Mouse (Mus musculus) layer of hippocampus, adult 8-10 months (tissue): ENCODE measurements around the gene Prim2. TPM values are rescaled to one million over a fixed set of nuclear protein-coding genes. Genes with fewer than 3 reads are reported as not detected.
A peak's percentile ranks its signal among the peaks of the same experiment; 100 is the strongest.
"Not testable (repeated sequence)": the region's sequence is repeated elsewhere in the genome, so short reads cannot be mapped to it uniquely, and the experiment has no call there.

Experiments
- DNase-seq, 2 experiments: peaks; one replicate each; pipeline ENCODE4 v3.0.0; 2022; ENCODE audit warnings: low spot score in 2 of 2
- total RNA-seq, 4 experiments: library from RNA; stranded (reverse); gene quantifications; 2 replicates each; pipeline ENCODE4 v1.2.4; 2022

Gene Prim2
- total RNA-seq, 4 experiments from 2014 or later: 5.0 to 7.4 (median 6.9) TPM

GRCm38 (mm10) chr1:33650875-33651274 lies 18.7 kb downstream of the Prim2 start:
- DNase-seq: no peak

GRCm38 (mm10) chr1:33649534-33650108 lies 20.0 kb downstream of the Prim2 start:
- DNase-seq: no peak

GRCm38 (mm10) chr1:33649021-33649420 lies 20.6 kb downstream of the Prim2 start:
- no peak for DNase-seq

- DNase-seq: no peak
Measured at GRCm38 (mm10) chr1:33647661-33648060, 21.9 kb downstream of the Prim2 start.

- DNase-seq: peak in 1 of 2 experiments; percentile 39
Measured at GRCm38 (mm10) chr1:33647173-33647572, 22.4 kb downstream of the Prim2 start.

GRCm38 (mm10) chr1:33645689-33646088 lies 23.9 kb downstream of the Prim2 start:
- peak in 1 of 2 experiments; percentile 17 for DNase-seq

- peak in 1 of 2 experiments; percentile 72 for DNase-seq
Measured at GRCm38 (mm10) chr1:33641139-33641538, 28.5 kb downstream of the Prim2 start.

GRCm38 (mm10) chr1:33640089-33640488 lies 29.5 kb downstream of the Prim2 start:
- DNase-seq: no peak

GRCm38 (mm10) chr1:33639234-33639633 lies 30.4 kb downstream of the Prim2 start:
- DNase-seq: no peak

- DNase-seq: no peak
Measured at GRCm38 (mm10) chr1:33637827-33638226, 31.8 kb downstream of the Prim2 start.

GRCm38 (mm10) chr1:33636421-33637195 lies 33.0 kb downstream of the Prim2 start:
- DNase-seq: no peak

- not testable (repeated sequence) for DNase-seq
Measured at GRCm38 (mm10) chr1:33631002-33631618, 38.5 kb downstream of the Prim2 start.

GRCm38 (mm10) chr1:33627803-33628202 lies 41.8 kb downstream of the Prim2 start:
- no peak for DNase-seq

GRCm38 (mm10) chr1:33627070-33627469 lies 42.5 kb downstream of the Prim2 start:
- no peak for DNase-seq

- no peak for DNase-seq
Measured at GRCm38 (mm10) chr1:33624900-33625299, 44.7 kb downstream of the Prim2 start.

GRCm38 (mm10) chr1:33624441-33624840 lies 45.2 kb downstream of the Prim2 start:
- no peak for DNase-seq

GRCm38 (mm10) chr1:33621791-33622190 lies 47.8 kb downstream of the Prim2 start:
- DNase-seq: no peak

GRCm38 (mm10) chr1:33620091-33620788 lies 49.4 kb downstream of the Prim2 start:
- no peak for DNase-seq

- not testable (repeated sequence) for DNase-seq
Measured at GRCm38 (mm10) chr1:33616642-33617041, 53.0 kb downstream of the Prim2 start.

- no peak for DNase-seq
Measured at GRCm38 (mm10) chr1:33612100-33612499, 57.5 kb downstream of the Prim2 start.

GRCm38 (mm10) chr1:33610026-33610721 lies 59.4 kb downstream of the Prim2 start:
- no peak for DNase-seq
